Mouse (Mus musculus) olfactory bulb, adult 2 months (tissue): Measurements from ENCODE around the gene Aasdh.

Experiments used
- CTCF ChIP-seq: fragments of 200-500 bp; IDR thresholded peaks from 2 replicates; pipeline ENCODE4 v1.5.1; 2012; ENCODE audit warnings: low read depth, mild to moderate bottlenecking, low read length, moderate library complexity; ENCODE audit not compliant: insufficient read depth
- POLR2A ChIP-seq: fragments of 200-500 bp; IDR thresholded peaks from 2 replicates; pipeline ENCODE4 v1.6.1; 2012; ENCODE audit warnings: mild to moderate bottlenecking, low read depth, low read length, moderate library complexity; ENCODE audit not compliant: insufficient read depth

- TF ChIP-seq POLR2A (no peak), CTCF (no peak)
Measured at GRCm38 (mm10) chr5:76944965-76945677, 39.8 kb upstream of the Aasdh start.
